Mouse (Mus musculus) megakaryocyte-erythroid progenitor cell, adult 5-6 weeks (primary cell): ENCODE data around the gene Dohh. TPM values are rescaled to one million over a fixed set of nuclear protein-coding genes. Genes with fewer than 3 reads are reported as not detected.

Source experiments
- ATAC-seq: replicated peaks from 2 replicates; pipeline ENCODE4 v1.8.0; 2016; ENCODE audit warnings: mild to moderate bottlenecking, inconsistent platforms; ENCODE audit not compliant: severe bottlenecking, poor library complexity, low FRiP score, low TSS enrichment
- total RNA-seq, 2 experiments: library from RNA; stranded (forward) in 1 of 2; stranded (reverse) in 1 of 2; fragments of 200-1000, 215-1000 nt in 1 of 2; fragments of >200 nt in 1 of 2; fragmentation: Nextera tagmentation in 1 of 2; gene quantifications; 2 replicates each; pipeline ENCODE4 v1.2.3; 2014 to 2017

The Dohh gene
- total RNA-seq (2014; fragmentation: Nextera tagmentation): 12.3 and 31.4 TPM in 2 replicates
- 31.2 and 37.8 TPM in 2 replicates for total RNA-seq (2017)

DNA sequence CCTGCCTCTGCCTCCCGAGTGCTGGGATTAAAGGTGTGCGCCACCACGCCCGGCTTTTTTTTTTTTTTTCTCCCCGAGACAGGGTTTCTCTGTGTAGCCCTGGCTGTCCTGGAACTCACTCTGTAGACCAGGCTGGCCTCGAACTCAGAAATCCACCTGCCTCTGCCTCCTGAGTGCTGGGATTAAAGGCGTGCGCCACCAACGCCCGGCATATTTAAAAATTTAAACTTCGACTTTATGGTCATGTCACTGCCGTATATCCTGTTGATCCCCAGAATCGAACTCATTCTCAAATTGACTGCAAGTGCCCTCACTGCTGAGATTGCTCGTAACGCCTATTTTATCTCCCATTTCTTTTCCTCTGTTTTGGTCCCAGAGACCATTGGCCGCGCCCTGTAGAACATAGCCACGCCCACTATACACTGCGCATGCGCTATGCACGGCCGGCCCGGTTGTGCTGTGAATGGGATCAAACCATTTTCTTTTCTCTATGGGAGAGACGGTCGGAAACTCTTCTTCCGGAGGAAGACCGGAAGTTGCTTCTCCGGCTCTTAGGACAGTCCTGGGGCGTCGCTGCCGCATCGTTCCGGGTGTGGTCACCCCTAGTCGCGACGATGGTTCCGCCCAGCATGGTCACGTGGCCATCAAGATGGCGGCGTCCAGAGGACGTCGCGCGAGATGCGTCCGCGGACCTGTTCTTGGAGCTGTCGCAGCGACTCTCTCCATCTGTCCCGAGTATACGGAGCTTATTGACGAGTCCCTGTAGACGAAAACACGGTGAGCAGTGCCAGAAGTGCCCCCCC, at the start of gene Dohh, which contains the start of gene Gm48551:
Gene Dohh, plus strand, starts transcription at position 627 of the 803 bp plus-strand sequence.
Gene Gm48551, plus strand, starts transcription at position 665 of the 803 bp plus-strand sequence.
- peak; percentile 73 for ATAC-seq

DNA sequence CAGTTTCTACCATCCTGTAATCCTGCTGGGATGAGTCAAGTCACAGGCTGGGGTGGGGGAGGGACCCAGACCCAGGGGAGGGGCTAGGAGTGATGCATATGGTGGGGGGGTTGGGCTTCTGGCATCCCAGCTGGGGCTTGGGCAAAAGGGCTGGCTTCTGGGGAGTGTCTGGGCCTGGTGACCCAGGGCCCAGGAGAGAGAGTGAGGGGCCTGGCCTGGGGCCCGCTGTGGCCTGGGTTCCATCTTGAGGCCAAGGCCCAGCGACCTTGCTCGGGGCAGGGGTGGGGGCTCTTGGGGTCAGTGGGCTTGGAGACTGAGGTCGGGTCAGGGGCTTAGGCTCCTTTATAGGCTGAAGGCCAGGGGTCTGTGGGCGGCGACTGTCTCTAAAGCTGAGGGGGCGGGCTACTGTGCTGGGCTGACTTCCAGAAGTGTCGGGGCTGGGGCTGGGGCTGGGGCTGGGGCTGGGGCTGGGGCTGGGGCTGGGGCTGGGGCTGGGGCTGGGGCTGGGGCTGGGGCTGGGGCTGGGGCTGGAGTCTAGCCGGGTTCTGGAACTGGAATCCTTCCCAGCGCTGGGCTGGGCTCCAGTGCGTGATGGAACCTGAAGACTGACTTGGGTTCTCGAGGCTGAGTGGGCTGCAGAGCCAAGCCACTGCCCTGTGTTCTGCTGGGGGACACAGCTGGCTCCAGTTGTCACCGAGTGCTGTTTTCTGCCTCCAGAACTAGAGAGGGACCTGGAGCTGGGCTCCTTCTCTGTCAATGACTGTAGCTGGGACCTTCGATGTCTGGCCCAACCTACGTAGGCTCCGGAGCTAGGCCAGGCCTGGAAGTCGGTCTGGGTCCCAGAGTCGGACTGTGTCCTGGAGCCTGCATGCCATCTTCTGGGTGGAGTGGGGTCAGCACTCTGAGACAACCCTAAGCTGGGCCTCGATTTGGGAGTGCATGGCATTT, 48.6 kb upstream of the Dohh start:
- ATAC-seq: no peak

DNA sequence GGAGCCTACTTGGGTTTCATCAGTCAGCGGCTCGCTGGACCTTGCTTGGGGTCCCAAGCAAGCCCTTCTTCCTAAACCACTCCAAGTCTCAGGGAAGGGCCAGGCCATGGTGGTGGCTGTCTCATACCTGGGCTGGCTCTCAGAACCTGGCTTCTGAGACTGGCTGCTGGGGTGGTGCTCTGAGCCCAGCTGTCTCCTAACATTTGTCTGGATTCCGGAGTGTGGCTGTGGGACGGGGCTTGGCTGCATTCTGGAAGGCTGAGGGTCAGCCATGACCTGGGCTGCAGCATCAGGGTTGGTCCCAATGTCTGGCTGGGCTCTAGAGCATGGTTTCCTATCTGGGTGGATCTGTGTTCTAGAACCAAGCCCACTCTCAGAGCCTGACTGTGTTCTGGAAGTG, 47.7 kb upstream of the Dohh start:
- no peak for ATAC-seq

DNA sequence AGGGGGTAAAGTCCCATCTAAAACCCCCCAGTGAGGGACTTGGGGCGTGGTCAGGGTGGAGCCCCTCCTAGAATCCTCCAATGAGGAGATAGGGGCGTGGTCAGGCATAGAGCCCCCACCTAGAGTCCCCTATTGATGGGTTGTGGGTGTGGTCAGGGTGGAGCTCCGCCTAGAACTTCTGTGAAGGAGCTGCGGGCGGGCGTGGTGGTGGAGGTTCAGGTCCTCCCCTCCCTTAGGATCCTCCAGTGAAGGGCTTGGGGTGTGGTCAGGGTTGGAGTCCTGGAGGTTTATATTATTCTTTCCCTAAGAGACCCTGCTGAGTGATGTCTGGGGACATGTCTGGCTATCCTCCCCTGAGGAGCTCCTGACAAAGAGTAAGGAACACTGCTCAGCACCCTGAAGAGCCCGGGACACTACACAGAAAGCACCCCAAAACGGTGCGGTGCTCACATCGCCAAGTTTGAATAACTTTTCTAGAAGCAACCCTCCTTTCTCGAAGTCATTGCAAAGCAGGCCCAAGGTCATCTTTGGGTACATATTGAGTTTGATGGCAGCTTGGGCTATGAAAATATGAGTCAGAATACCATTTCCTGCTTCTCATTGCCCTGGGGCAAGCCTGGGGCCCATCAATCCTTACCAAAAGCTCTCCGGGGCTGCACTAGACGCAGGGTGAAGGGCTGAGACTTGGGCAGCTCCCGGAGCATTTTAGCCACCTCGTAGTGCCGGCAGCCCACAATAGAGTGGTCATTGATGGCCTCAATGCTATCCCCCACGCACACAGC, 43.5 kb upstream of the Dohh start:
- ATAC-seq: 0 out of 2 replicates have a peak, but pooled peaks have one; percentile 14

DNA sequence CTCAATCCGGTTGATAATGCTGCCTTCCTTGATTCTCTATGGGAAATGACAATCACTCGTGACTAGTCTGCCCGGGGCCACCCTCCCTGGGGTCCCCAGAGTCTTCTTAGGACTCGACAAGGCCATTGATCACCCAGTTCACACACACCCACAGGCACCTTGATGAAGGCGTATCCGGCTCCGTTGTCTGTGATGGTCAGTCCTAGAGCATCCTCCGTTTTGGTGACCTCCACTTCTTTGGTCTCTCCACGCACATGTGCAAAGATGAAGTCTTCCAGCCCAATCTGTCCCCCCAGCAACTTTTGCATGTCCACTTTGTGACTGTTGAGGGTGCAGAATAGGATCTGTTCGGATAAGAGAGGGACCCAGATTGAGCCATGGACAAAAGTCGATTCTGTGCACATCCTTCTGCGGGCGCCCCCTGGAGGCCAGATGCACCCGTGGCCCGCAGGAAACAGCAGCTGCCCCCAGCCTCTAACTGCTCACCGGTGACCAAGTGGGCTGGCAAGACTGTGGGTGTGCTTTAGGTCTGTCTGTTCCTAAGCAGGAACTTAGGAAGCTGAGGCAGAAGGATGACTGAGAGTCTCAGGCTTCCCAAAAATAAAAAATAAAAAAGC, 42.8 kb upstream of the Dohh start:
- ATAC-seq: 0 out of 2 replicates have a peak, but pooled peaks have one; percentile 16

DNA sequence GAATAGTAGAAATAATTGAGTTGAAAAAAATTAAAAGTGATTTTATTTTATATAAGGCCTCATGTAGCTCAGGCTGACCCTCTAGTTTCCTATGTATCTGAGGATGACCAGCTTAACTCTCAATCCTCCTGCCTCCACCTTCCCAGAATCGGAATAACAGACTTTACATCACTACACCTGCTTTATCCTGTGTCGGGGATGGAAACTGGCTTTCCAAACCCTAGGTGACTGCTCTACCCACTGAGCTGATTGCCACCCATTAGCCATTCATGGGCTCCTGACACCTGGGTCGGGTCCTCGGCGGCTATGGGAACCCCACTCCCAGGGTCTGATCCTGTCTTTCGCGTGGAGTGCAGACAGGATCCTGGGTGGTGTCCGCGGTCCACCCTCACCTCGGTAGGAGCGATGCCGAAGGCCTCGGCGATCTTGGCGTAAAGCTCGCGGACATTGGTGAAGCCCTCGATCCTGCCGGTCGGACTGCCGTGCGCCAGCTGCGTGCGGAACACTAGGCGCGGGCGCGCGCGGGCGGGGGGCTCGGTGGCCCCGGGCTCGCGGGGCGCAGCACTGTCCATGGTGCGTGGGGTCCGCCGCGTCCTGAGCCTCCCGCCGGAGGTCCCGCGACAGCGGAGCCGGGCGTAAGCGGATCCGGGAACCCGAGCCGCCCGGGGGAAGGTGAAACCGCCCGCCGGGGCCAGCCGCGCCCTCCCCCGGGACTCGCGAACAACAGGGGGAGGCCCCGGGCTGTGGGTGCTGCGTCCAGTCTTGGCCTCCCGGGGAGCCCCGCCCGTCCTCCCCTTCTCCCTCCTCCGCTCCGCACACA, 41.3 kb upstream of the Dohh start, which contains the start of gene Gipc3:
Gene Gipc3, minus strand, starts transcription at position 581 of the 820 bp plus-strand sequence.
- no peak for ATAC-seq

DNA sequence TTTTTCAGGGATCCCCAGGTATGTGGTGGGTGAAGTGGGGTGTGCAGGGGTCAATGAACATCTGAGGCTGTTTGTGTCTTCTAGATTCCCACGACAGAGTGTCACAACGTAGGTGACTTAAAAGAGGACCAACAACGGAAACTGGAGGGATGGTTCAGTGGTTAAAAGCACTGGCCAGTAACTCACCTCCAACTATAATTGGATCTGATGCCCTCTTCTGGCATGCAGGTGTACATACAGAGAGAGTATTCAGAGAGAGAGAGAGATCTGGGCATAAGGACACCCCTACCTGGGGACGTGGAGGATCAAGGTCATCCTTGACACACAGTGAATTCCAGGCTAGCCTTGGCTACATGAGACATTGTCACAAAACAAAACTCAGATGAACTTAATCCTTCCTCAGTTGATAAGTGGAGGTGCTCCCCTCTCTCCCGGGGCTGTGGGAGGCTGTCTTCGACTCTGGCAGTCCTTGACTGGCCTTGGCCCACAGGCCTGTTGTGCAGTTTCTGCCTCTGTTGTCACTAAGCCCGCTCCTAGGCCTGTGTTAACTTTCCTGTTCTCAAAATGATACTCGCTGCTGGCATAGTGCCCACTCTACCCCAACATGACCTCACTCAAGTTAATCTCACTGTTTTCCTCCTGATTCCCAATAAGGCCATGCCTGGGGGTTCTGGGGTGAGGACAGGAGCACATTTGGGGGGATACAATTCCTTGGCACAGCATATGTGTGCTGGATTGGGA, 39.6 kb upstream of the Dohh start:
- ATAC-seq: no peak

DNA sequence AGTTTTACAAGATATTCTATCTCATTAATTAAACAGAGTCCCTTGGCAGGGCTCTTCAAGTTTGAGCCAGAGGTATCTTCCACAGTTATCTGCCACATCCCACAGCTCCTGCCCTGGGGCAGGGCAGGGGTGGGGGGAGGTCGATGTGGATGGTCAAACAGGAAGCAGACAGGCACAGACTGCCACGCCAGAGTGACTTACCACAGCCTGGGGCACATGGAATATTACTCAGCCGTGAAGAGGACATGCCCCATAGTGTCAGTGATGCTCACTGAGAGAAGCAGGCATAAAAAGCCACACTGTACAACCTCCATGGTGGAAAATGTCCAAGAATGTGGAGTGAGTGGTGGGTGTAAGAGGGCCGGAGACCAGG, 39.1 kb upstream of the Dohh start:
- no peak for ATAC-seq

DNA sequence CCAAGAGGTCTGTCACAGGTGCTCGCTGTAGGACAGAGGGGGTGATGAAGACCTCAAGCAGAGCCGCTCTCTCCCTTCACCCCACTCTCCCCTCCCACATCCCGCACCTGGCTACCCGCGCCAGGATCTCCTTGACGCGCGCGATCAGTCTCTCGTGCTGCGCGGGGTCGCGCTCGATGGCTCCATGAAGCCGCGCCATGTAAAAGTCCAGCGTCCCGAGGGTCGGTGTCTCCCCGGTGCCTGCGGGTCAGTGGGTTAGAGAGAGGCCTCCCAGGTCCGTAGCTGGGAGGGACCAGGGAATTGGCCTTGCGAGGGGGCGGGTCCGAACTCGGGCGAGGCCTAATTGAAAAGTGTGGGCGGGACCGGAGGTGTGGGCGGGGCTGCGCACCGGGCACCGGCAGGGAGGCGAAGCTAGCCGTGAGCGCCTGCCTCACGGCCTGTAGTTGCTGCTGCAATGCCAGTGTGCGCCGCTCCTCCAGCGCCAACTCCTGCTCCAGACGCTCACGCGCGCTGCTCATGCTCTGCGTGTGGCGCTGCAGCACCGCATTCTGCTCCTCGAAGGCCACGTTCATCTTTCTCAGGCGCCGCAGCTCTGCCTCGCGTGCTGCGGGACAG, 37.7 kb upstream of the Dohh start:
- ATAC-seq: peak; percentile 60

DNA sequence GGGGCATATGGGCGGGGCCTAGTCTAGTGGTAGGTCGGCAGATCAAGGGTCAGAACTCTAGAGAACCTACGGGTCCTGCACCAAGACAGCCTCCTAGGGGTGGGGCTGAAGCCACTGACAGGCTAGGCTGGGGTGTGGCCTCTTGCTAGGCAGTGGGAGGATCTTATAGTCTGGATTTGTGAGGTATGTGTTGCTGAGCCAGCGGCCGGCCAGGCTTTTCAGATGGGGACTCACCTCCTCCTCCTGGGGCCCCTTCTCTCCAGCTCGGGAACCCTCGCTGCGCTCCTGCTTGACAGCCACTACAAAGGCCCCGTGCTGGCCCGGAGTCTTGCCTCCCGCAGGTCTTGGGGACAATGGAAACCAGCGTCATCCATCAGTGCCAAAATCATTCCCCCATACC, 35.1 kb upstream of the Dohh start:
- peak; percentile 39 for ATAC-seq

DNA sequence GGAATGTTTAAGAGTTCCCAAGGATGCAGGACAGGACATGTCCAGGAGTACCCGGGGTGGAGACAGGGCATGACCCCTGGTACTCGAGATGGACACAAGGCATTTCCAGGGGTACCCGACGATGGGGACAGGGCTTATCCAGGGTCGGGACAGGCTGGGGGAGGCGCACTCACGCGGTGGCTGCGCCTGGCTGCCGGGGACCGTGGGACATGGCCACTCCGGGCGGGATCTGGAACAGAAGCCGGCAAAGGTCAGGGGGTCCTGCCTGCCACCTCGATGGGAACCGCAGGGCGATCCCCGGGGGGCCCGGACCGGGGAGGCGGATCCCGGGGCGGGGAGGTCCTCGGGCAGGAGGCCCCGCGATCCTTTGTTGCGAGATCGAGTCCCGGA, 34.3 kb upstream of the Dohh start:
- no peak for ATAC-seq

DNA sequence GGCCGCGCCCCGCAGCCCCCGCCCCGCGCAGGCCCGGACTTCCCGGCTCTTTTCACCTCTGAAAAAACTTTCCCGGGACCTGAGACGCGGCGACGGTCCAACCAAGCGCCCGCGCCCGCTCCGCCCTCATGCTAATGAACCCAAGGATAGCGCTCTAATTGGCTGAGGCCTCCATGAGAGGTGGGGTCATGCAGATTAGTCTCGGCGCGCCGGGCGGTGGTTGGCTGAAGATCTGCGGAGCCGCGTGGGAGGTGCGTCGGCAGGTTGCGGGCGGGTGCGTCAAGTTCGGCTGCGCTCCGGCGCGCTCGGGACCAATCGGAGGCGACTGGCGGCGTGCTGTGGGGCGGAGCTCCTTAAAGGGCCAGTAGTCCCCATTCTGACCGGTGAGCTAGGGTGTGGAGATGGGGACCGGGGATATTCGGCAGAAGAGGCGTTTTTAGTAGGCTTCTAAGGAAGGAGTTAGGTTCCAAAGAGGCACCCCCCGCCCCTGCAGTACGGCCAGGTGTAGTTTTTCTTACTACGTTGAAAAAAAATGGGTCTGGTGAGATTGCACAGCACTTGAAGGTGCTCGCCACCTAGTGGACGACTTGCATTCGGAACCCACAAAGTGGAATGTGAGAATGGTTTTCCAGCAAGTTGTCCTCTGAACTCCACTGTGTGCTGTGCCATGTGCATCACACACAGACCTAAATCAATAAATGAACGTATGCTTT, 33.7 kb upstream of the Dohh start, which contains the start of gene Hmg20b:
Gene Hmg20b, minus strand, starts transcription at position 130 of the 713 bp plus-strand sequence.
- ATAC-seq: peak; percentile 83

DNA sequence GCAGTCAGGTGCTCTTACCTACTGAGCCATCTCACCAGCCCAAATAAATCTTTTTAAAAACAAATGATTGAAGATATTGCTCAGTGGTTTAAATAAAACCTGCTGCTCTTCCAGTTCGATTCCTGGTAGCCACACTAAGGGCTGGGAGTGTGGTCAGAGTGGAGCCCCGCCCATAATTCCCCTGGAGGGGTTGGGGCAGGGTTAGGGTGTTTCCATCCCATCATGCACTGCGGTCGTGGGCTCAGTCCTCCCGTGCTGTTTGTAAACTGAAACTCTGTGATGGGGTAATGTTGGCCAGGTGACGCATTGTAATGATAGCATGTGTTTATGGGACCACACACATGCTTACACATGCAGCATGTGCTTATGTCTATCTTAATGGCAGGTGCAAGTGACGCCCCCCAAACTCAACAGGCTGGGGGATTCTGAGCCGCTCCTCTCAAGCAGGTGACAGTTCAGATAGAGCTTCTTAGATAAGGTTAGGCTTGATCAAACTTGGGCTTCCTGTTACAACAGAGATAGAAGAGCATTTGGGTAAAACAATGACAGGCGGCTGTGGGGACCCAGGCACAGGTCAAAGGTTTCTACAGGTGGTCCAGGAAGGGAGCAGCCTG, 32.4 kb upstream of the Dohh start:
- peak; percentile 19 for ATAC-seq

DNA sequence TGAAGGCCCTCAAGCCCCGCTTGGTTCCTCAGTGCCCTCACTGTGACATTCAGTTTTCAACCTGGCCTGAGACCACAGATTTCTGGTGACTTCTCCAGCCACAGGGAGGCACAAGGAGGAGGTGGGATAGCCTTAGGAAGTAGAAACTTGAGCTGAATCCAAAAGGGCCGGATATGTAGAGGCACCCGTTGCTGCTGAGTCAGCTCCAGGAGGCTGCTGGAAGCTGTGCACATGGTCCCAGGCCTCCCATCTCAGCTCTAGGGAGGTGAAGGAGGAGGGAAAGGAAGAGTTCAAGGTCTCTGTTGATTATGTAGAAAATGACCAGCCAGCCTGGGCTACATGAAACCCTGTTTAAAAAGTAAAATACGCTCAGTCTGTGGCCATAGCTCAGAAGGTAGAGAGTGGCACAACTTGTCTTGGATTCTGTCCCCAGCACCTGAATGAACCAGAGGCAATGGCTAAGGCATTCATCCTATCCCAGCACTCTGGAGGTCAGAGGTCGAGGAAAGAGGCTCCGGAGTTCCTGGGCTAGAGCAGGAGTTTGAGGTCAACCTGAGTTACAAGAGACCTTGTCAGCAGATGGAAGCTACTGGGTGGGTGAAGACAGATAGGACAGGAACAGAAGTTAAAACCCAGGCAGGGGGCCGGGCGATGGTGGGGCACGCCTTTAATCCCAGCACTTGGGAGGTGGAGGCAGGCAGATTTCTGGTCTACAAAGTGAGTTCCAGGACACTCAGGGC, 29.3 kb upstream of the Dohh start:
- no peak for ATAC-seq

DNA sequence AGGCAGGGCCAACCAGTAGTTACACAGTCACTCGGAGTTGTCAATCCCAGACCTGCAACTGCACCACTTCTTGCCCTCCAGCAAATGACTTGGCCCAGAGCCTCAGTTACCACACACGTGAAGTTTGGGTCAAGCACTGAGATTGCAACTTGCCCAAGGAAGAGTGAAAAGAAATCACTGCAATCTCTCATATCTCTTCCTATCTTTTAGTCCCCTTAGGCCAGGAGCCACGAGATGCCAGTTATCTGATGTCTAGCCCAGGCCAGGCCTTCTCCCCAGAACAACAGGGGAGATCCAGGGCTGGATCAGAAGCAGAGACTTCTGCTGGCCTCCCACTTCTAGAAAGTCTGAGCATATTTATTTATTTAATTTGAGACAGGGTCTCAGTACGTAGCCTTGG, 28.7 kb upstream of the Dohh start:
- no peak for ATAC-seq
